Mouse (Mus musculus) megakaryocyte progenitor cell, adult 5-6 weeks (primary cell): ENCODE results near the gene Ccl9. TPM values are rescaled to one million over a fixed set of nuclear protein-coding genes. Genes with fewer than 3 reads are reported as not detected.

Experiments used
- ATAC-seq: replicated peaks from 2 replicates; pipeline ENCODE4 v1.8.0; 2016; ENCODE audit warnings: mild to moderate bottlenecking, moderate TSS enrichment, inconsistent platforms; ENCODE audit not compliant: poor library complexity
- total RNA-seq, 2 experiments: library from RNA; stranded (forward) in 1 of 2; stranded (reverse) in 1 of 2; fragments of 157-497, 149-512 nt in 1 of 2; fragments of 200-1000 nt in 1 of 2; gene quantifications; 2 replicates each; pipeline versions ENCODE4 v1.2.3 to v1.2.4; 2015 to 2017

The Ccl9 gene
- total RNA-seq, 2 experiments from 2014 or later: 97.7 to 149 TPM

DNA sequence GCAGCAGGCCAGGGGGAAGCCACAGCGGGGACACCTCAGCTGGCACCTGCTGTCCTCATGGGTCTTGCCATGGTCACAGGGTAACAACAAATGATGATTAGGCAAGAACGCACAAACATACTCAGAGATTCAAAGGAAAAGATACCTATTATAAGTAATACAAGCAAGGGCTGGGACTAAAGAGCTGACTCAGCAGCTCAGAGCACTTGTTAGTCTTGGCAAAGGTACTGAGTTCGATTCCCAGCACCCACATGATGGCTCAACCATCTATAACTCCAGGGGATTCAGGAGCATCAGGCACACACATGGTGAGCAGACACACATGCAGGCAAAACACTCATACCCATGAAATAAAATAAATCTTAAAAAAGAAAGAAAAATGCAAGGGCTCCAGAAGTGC is 37.0 kb downstream of the Ccl9 start:
- no peak for ATAC-seq

DNA sequence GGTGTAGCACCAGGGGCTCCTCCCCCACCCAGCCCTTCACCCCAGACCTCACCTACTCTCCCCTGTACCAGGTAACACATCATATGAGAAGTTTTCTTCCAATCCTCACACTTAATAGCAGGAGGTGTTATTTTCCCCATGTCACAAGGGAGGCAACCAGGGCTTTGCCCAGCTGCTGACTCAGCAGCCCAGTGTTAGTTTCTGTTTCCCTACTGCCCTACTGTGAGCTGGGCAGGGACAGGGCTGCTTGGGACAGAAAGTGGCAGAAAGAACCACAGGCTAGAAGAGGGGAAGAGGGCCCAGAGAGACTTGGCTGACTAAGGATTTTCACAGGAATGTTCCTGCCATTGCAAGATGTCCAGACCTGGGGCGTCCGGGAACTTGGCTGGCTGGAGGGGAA is 37.5 kb downstream of the Ccl9 start:
- peak; percentile 49 for ATAC-seq

DNA sequence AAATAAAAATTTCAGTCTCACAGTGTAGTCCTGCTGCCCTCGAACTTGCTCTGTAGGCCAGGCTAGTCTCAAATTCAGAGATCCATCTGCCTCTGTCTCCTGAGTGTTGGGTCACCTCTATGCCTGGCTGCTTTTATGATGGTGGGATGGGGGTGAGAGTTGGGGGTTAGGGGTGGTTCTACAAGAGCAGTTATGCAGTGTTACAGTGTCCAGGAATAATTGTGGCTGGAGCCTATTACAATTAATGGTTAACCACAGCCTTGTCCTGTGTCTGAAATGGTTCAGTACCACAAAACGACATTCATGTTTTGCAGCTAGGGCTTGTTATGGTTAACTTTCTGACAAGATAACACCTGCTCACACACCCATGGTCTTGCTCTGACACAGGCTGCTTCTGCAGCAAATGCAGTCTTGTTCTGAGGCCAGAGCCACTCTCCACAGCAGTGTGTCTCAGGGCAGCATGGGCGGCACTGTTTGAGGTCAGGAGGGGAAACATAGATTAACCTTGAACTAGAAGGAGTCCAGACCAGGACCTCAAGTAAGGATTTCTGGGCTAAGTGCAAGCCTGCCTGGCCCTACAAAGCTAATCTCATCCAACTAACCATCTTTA is 39.6 kb downstream of the Ccl9 start:
- ATAC-seq: no peak

DNA sequence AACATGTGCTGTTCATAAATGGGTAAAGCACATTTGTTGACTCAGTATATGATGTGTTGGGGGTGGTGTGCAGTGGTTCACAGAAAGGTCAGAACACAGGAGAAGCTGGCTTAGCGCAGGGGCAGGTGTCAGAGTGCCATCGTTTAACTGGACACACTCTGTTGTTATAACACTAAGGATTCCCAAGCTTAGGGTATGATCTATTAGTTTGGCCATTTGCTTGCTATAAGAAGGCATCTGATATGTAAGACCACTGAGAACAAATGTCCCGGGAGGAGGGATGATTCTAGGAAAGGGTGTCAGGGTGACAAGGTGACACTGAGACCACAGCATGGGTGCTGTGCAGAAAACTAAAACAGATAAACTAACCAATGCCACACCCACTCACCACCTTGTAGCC is 41.6 kb downstream of the Ccl9 start:
- ATAC-seq: no peak

DNA sequence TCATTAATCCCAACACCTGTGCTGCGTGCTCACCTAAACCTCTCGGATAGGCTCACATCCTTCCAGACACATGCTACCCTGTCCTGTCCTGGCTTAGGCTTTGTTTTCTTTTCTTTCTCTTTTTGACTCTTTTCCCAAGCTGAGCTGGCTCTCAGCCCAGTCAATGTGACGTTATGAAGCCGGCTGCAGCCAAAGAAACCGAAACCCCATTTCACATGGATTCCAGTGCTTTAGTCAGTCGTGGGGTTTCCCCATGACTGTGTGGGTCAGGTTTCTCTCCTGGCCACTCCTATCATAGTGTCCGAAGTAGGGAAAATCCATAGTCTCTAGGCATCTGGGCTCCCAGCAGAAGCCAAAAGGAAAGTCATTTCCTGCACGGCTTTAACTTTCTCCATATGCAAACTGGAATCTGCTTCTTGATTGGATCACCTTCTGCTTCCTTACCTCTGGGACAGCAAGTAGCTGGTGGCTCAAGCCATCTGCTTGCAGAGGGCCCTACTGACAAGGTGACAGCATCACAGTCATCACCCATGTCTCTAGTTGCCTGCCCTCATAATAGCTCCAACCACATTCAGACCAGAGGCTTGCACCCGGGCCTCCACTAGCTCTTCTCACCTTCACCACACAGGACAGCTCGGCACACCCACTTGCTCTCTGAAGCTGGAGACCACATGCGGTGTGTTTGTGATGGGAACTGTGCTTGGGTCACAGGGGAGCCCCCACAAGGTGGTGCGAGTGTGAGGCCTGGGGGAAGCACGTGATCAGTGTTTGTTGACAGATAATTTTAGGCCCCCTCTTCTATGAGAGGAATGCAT is 43.6 kb downstream of the Ccl9 start:
- ATAC-seq: peak; percentile 14; the same call in 1 of the 2 replicates

DNA sequence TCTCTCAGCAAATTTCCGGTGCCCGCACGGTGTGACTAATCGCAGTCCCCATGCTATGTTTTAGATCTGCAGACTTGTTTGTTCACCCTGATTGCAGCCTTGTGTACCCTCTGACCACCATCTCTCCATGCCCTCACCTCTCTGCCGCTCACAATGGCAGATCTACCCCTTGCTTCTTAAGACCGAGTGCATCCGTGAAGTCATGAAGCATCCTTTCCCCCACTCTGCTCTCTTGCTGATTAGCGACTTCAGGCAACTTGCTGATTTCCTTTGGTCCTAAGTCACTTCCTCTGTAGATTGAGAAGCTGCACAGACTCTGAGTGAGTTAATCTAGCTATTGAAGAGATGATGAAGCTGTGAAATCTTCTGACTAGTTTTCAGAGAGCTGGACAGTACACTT is 44.3 kb downstream of the Ccl9 start:
- ATAC-seq: 0 out of 2 replicates have a peak, but pooled peaks have one; percentile 16

DNA sequence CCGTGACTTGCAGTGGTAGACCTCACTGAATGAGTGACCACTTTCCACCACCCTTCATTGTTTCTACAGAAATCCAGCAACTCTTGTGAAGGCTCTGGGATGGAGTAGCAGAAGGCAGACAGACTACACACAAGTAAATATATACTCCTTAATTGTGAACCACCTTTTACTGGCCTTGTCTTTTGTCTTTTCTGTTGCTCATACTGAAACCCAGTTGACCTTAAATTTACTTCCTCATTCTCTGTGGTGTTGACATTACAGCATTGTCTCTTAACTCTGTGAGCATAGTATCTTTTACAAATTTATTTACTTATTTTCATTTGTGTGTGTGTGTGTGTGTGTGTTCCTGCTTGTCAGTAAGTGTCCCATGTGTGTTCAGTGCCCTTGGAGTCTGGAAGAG is 45.2 kb downstream of the Ccl9 start:
- peak; percentile 13; the same call in 1 of the 2 replicates for ATAC-seq

DNA sequence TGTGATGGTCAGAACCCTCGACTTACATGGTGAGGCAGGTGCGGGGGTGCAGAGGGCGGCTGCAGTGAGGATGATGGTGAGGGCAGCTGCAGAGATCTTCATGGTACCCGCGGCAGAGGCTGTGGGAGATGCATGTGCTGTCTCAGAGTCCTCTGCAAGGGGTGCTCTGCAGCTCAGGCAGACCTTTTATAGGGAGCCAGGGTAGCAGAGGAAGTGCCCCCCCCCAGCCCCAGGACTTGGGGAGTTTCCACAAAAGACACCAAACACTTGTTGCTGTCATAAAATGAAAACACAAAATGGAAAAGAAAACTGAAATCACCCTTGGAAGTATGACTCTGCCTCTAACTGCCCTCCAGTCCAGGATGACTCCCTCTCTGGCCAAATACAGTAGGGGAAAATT is 48.1 kb downstream of the Ccl9 start, which contains the start of gene Ccl5:
Ccl5 (minus strand) TSS at position 159 of the 400 bp plus-strand sequence.
- ATAC-seq: no peak

DNA sequence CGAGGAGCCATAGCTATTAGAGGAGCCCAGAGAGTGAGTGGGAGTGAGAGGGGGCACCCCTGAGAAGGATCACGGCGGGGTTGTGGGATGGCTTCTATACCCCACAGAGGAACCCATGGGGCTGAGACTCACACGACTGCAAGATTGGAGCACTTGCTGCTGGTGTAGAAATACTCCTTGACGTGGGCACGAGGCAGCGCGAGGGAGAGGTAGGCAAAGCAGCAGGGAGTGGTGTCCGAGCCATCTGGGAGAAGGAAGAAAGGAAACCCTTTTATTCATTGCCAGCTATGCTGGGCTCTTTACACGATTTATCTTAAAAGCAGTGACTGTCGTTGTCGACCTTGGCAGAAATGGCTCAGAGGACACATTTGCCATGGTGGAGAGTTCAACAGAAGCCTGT is 49.4 kb downstream of the Ccl9 start:
- no peak for ATAC-seq

Other genes starting within 250 kb of the Ccl9 start
- gene Rasl10b, start 169.5 kb downstream of the Ccl9 start, total RNA-seq (2015): not detected in 2 replicates
- 0.14 TPM in 1 of 2 replicates, not detected in the other for gene Rasl10b, start 169.5 kb downstream of the Ccl9 start, total RNA-seq (2017)
- gene Gas2l2, start 149.2 kb downstream of the Ccl9 start, total RNA-seq (2015): 0.15 and 0.30 TPM in 2 replicates
- 0.20 and 0.21 TPM in 2 replicates for gene Gas2l2, start 149.2 kb downstream of the Ccl9 start, total RNA-seq (2017)
- gene 1700020L24Rik, start 141.0 kb downstream of the Ccl9 start, total RNA-seq (2015): 30.8 and 38.7 TPM in 2 replicates
- 77.0 and 80.6 TPM in 2 replicates for gene 1700020L24Rik, start 141.0 kb downstream of the Ccl9 start, total RNA-seq (2017)
- 4.7 and 7.2 TPM in 2 replicates for gene Mmp28, start 115.6 kb downstream of the Ccl9 start, total RNA-seq (2015)
- 3.4 and 5.0 TPM in 2 replicates for gene Mmp28, start 115.6 kb downstream of the Ccl9 start, total RNA-seq (2017)
- 68.8 and 73.2 TPM in 2 replicates for gene Taf15, start 105.5 kb downstream of the Ccl9 start, total RNA-seq (2015)
- gene Taf15, start 105.5 kb downstream of the Ccl9 start, total RNA-seq (2017): 25.2 and 49.7 TPM in 2 replicates
- not detected in 2 replicates for gene Heatr9, start 56.5 kb downstream of the Ccl9 start, total RNA-seq (2015)
- not detected in 2 replicates for gene Heatr9, start 56.5 kb downstream of the Ccl9 start, total RNA-seq (2017)
- gene Ccl5, start 48.1 kb downstream of the Ccl9 start, total RNA-seq (2015): 1.1 and 4.7 TPM in 2 replicates
- 0.92 and 3.2 TPM in 2 replicates for gene Ccl5, start 48.1 kb downstream of the Ccl9 start, total RNA-seq (2017)
- gene Ccl6, start 14.5 kb upstream of the Ccl9 start, total RNA-seq (2015): 13.6 and 25.2 TPM in 2 replicates
- 13.3 and 15.1 TPM in 2 replicates for gene Ccl6, start 14.5 kb upstream of the Ccl9 start, total RNA-seq (2017)
- 0.44 and 1.2 TPM in 2 replicates for gene Rpl9-ps1, start 67.0 kb upstream of the Ccl9 start, total RNA-seq (2015)
- gene Rpl9-ps1, start 67.0 kb upstream of the Ccl9 start, total RNA-seq (2017): not detected in 2 replicates
- gene Ccl3, start 70.7 kb upstream of the Ccl9 start, total RNA-seq (2015): 99.8 and 229 TPM in 2 replicates
- 37.9 and 120 TPM in 2 replicates for gene Ccl3, start 70.7 kb upstream of the Ccl9 start, total RNA-seq (2017)
- gene Ccl4, start 83.9 kb upstream of the Ccl9 start, total RNA-seq (2015): 19.6 and 29.1 TPM in 2 replicates
- 16.7 and 37.1 TPM in 2 replicates for gene Ccl4, start 83.9 kb upstream of the Ccl9 start, total RNA-seq (2017)
- 3.0 and 6.0 TPM in 2 replicates for gene Wfdc17, start 125.4 kb upstream of the Ccl9 start, total RNA-seq (2015)
- gene Wfdc17, start 125.4 kb upstream of the Ccl9 start, total RNA-seq (2017): 1.7 TPM in 1 of 2 replicates, not detected in the other
- not detected in 2 replicates for gene Wfdc18, start 130.4 kb upstream of the Ccl9 start, total RNA-seq (2015)
- not detected in 2 replicates for gene Wfdc18, start 130.4 kb upstream of the Ccl9 start, total RNA-seq (2017)
- gene Wfdc21, start 168.3 kb upstream of the Ccl9 start, total RNA-seq (2015): 110 and 215 TPM in 2 replicates
- gene Wfdc21, start 168.3 kb upstream of the Ccl9 start, total RNA-seq (2017): 88.5 and 189 TPM in 2 replicates
- gene Heatr6, start 175.1 kb upstream of the Ccl9 start, total RNA-seq (2015): 15.6 and 17.5 TPM in 2 replicates
- gene Heatr6, start 175.1 kb upstream of the Ccl9 start, total RNA-seq (2017): 13.7 and 16.2 TPM in 2 replicates